Mouse (Mus musculus) adrenal gland, adult 8-10 months (tissue): Measurements from ENCODE around the gene Pitpna. TPM values are rescaled to one million over a fixed set of nuclear protein-coding genes. Genes with fewer than 3 reads are reported as not detected.

Experiments used
- DNase-seq: peaks from one replicate; pipeline ENCODE4 v3.0.0; 2022
- microRNA-seq, 2 experiments: library from miRNA; unstranded; fragments of <30 nt; microRNA quantifications; one replicate each; pipeline ENCODE4 v1.2.0; 2022
- total RNA-seq, 4 experiments: library from RNA; stranded (reverse); gene quantifications; 2 replicates each; pipeline ENCODE4 v1.2.4; 2022

Pitpna gene
- total RNA-seq, 4 experiments from 2014 or later = 172 to 186 (median 176) TPM

GRCm38 (mm10) chr11:75658996-75659750 is 71.3 kb downstream of the Pitpna start:
- DNase-seq = peak; percentile 53

DNA sequence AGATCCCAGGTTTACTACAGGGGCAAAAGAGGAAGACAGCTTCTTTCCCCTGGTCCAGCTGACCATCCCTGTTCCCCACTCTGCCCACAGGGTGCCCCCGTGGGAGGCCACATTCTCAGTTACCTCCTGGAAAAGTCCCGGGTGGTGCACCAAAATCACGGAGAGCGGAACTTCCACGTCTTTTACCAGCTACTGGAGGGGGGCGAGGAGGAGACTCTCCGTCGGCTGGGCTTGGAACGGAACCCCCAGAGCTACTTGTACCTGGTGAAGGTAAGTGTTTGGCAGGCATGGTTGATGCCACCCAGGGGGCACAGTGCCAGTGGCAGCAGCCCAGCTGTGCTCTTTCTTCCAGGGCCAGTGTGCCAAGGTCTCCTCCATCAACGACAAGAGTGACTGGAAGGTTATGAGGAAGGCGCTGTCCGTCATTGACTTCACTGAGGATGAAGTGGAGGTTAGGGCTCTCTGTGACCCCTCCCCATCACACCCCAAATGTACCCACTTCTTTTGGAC is 72.2 kb downstream of the Pitpna start:
- peak; percentile 39 for DNase-seq

DNA sequence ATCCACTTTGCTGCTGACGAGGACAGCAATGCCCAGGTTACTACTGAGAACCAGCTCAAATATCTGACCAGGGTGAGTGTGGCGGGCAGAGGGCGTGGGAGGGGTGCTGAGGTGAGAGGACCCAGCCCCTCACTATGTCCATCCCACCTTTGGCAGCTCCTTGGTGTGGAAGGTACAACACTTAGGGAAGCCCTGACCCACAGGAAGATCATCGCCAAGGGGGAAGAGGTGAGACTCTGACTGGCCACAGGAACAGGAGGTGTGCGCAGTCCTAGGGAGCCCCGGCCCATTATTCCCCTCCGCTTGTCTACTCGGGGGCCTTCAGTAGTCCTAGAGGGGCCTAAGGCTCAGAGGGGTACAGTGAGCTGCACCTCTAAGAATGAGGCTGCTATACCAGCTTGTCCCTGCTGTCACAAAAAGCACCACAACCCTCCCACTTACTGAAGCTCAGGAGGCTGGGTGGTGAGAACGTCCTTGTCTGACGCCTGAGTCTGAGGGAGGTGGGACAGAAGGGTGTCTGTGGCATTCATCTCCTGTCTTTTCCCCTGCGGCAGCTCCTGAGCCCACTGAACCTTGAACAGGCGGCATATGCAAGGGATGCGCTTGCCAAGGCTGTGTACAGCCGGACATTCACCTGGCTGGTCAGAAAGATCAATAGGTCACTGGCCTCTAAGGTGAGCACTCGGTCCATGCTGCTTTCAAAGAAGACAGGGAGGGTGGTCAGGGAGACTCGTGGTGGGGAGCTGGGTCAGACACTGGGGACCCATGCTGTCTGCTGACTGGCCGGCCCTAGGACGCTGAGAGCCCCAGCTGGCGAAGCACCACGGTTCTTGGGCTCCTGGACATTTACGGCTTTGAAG is 73.3 kb downstream of the Pitpna start:
- no peak for DNase-seq

- no peak for DNase-seq
Measured at GRCm38 (mm10) chr11:75662131-75662530, 74.2 kb downstream of the Pitpna start.

DNA sequence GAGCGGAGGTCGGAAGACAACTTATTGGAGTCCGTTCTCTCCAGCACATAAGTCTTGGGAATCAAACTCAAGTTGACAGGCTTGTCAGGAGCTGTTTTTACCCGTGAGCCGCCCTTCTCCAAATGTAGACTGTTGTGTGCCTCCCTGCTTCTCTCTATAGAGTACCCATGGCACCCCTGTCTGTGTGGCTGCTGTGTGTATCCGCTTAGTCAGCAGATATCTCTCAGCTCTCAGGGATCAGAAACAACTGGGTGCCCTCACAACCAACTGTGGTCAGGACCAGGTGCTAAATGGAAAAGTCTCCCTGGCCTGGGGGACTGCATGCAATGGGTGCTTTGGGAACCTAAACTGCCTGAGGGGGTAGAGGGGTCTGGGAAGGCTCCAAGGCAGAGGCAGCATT is 78.4 kb downstream of the Pitpna start:
- no peak for DNase-seq

DNA sequence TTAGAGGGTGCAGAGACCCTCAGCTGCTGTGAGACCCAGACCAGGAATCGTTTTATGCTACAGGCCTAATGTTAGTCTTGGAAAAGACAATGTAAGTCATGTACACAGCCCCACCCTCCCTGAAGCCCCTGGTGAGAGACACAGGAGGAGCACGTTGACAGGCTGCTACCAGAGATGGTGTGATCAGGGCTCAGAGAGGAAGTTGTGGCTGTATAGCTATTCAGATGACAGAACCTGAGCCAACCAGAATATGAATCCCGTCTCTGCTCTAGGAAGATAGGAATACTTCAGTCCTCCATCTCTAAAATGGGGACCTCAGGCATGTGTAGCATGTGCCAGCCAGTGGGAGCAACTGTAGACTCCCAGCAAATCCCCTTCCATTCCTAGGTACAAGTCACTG is 80.7 kb downstream of the Pitpna start:
- DNase-seq = no peak

GRCm38 (mm10) chr11:75669176-75669852 is 81.4 kb downstream of the Pitpna start:
- no peak for DNase-seq

DNA sequence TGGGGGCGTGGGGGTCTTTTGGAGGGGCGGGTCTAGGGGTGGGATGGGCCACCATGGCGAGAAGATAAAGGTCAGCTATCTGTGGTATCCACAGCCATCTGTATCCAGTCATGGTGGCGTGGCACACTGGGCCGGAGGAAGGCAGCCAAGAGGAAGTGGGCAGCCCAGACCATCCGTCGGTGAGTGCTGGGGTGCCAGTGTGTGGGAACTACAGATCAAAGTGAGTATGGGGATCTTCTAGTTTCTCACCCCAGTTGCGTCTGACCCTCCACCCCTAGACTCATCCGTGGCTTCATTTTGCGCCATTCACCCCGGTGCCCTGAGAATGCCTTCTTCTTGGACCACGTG is 81.9 kb downstream of the Pitpna start:
- no peak for DNase-seq

- DNase-seq = no peak
Measured at GRCm38 (mm10) chr11:75671426-75672180, 83.7 kb downstream of the Pitpna start.

DNA sequence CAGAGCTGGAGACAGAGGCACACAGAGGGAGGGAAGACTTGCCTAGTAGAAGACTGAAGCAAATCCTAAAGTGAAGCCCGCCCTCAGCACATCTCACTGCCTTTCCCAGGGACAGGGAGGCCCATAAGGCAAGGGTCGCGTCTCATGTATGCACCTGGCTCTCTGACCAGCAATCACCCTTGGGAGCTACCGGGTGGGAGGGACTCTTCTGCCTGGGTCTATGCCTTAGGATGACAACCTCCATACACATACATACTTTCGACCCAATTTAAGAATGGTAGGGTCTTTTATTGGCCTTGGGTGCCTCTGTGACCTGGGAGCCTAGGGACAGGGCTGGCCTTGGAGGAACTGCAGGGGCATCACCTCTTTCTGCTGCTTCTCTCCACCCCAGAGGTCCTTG is 85.5 kb downstream of the Pitpna start:
- no peak for DNase-seq

DNA sequence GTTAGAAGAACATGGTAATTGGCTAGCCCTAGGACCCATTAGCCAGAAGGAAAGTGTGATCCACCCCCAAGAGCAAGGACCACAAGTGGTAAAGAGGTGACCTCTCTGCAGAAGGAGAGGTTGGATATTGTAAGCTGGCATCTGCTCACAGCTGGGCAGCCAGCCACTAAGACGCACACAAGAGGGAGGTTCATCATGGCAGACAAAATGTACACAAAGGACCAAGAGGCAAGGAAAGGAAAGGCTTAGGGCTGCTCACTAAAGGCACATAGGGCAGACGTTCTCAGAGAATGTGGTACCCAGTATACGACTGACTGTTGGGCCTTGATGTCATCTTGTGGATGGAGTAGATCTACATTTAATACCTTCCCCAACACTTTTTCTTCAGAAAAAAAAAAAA is 87.0 kb downstream of the Pitpna start:
- no peak for DNase-seq

GRCm38 (mm10) chr11:75677881-75678746 is 90.2 kb downstream of the Pitpna start:
- no peak for DNase-seq

Small RNAs within 50 kb of the gene (microRNA-seq; reads per million reads assigned to microRNA genes)
- gene Mir3971 = 0 reads per million in 2 experiments

Other genes with a start within 250 kb of the Pitpna start
- 10 to 100 TPM; 50.9 to 72.8 (median 62.3) TPM for gene Rpa1, start 239.8 kb upstream of the Pitpna start, total RNA-seq
- 10 to 100 TPM; 10.2 to 23.6 (median 14.8) TPM for gene Smyd4, start 239.7 kb upstream of the Pitpna start, total RNA-seq
- 10 to 100 TPM in 3 of 4 experiments, 1 to 10 TPM in 1; 9.0 to 31.5 (median 14.5) TPM for gene Serpinf1, start 165.4 kb upstream of the Pitpna start, total RNA-seq
- under 1 TPM in 3 of 4 experiments, not detected in 1; 0.31 to 0.41 (median 0.38) TPM for gene Serpinf2, start 148.5 kb upstream of the Pitpna start, total RNA-seq
- gene Wdr81, start 133.4 kb upstream of the Pitpna start, total RNA-seq = 10 to 100 TPM; 19.3 to 21.7 (median 20.2) TPM
- 10 to 100 TPM; 10.1 to 16.7 (median 13.1) TPM for gene Tlcd2, start 126.4 kb upstream of the Pitpna start, total RNA-seq
- gene Prpf8, start 101.3 kb upstream of the Pitpna start, total RNA-seq = 100 to 1,000 TPM; 155 to 170 (median 167) TPM
- 1 to 10 TPM; 3.6 to 8.9 (median 8.0) TPM for gene Rilp, start 78.0 kb upstream of the Pitpna start, total RNA-seq
- gene Scarf1, start 74.6 kb upstream of the Pitpna start, total RNA-seq = 1 to 10 TPM; 6.0 to 9.4 (median 7.2) TPM
- 10 to 100 TPM; 22.5 to 29.8 (median 23.2) TPM for gene Slc43a2, start 56.4 kb upstream of the Pitpna start, total RNA-seq
- 10 to 100 TPM; 46.2 to 62.5 (median 53.6) TPM for gene Inpp5k, start 42.9 kb downstream of the Pitpna start, total RNA-seq
- gene Myo1c, start 62.4 kb downstream of the Pitpna start, total RNA-seq = 100 to 1,000 TPM; 151 to 208 (median 180) TPM
- 100 to 1,000 TPM; 115 to 125 (median 117) TPM for gene Crk, start 91.2 kb downstream of the Pitpna start, total RNA-seq
- gene Ywhae, start 144.8 kb downstream of the Pitpna start, total RNA-seq = 100 to 1,000 TPM; 600 to 760 (median 717) TPM
- 10 to 100 TPM; 17.8 to 37.6 (median 26.2) TPM for gene Doc2b, start 208.0 kb downstream of the Pitpna start, total RNA-seq